Mouse (Mus musculus): ENCODE data around the gene Rhox7b. TPM values are rescaled to one million over a fixed set of nuclear protein-coding genes. Genes with fewer than 3 reads are reported as not detected.
"Not testable (repeated sequence)": the region's sequence is repeated elsewhere in the genome, so short reads cannot be mapped to it uniquely, and the experiment has no call there.

The Rhox7b gene
- not detected for total RNA-seq (2021)
- long read RNA-seq, experiment 1, result 0 reads
- long read RNA-seq, experiment 2, result 0 reads

DNA sequence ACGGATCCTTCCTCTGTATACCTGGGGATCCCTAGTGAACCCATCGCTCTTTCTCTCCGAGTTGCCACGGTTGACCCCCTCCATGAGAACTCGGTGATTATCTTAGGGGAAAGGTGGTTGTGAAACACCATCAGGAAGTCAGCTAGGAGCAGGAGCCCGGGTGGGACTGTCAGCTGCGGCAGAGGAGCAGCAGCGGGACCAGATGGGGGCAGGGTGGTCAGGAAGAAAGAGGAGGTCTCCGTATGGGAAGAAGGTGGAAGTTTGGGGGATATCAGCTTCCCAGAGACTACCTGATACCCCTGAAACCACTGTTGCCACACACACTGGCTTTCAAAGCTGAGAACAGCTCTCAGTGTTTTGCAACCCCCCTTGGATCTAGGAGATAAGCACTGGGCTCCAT lies at the start of gene Rhox7b:
TSS of gene Rhox7b (minus strand) at position 101 of the 400 bp plus-strand sequence.
- DNase-seq; intact Hi-C loops (cut with DNase I): not testable (repeated sequence)

DNA sequence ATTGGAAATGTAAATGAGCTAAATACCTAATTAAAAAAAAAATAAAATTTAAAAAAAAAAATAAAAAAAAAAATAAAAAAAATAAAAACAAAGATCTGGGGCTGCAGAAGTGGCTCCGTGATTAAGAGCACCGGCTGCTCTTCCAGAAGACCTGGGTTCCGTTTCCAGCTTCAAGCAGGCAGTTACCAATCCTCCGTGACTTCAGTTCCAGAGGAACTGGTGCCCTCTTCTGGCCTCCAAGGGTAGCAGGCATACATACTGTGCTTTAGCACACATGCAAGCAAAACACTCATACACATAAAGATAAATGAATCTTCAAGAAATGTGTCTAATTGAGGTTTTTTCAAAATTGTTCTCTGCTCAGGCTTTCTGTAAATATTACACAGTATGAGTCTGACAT lies 19.3 kb upstream of the Rhox7b start:
- peak in 1 of 2 experiments; percentile 3 for DNase-seq
- intact Hi-C loops (cut with DNase I), result no loop called here

DNA sequence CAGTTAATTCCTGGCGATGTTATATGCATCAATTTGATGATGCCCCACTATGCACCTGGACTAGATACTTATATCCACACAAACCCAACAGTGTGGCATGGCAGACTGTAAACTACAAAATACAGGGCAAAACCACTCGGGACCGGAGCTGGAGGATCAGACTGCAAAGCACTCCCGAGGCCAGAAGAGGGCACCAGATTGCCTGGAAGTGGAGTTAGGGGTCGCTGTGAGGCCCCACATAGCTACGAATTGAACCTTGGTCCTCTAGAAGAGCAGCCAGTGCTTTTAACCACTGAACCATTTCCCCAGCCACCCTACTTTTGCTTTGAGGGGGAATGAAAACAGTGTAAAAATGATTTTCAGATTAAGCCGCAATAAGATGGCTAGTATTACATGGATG lies 11.5 kb upstream of the Rhox7b start:
- no peak for DNase-seq

DNA sequence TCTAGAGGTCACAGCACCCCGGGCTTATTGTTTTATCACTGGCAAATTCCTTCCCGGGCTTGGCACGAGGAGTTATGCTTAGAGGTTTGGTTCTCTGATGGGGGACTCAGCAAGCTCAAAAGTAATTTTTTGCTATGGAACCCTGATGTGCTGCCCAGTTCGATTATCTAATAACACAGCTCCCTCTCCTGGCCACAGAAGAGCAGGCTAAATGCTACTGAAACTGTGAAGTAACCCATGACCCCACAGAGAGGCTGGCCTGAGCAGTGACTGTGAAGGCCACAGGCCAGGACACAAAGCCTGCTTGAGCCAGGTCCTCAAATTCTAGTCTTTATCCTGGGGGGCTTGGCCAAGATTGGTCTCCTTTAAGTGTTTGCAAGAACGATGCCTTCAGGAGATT lies 6.7 kb upstream of the Rhox7b start:
- DNase-seq, result peak in 1 of 2 experiments; percentile 5
- intact Hi-C loops (cut with DNase I), result no loop called here

More for the DNA sequence above, 11.5 kb upstream of the Rhox7b start:
- intact Hi-C loops (cut with DNase I), result no loop called here

DNA sequence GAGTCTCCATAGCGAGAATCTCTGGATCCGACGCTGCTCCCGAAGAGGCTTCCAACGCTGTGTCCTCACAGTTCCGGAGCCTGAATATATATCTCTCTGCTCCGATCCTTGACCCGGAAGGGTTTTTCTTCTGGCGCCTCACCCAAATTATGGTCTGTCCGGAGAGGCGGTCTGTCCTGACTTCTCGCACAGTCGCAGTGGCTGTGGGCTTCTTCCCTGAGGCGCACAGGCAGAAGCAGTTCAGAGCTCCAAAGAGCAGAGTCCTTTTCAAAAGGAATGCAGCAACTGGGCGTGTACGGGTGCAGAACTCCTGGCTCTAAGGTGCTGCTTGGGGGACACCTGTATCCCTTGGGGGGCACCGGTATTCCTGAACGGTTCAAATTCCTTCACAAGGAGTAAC lies 4.6 kb upstream of the Rhox7b start, which contains the start of gene Rhox9:
TSS of gene Rhox9 (minus strand) at position 101 of the 400 bp plus-strand sequence.
- DNase-seq; intact Hi-C loops (cut with DNase I): not testable (repeated sequence)

DNA sequence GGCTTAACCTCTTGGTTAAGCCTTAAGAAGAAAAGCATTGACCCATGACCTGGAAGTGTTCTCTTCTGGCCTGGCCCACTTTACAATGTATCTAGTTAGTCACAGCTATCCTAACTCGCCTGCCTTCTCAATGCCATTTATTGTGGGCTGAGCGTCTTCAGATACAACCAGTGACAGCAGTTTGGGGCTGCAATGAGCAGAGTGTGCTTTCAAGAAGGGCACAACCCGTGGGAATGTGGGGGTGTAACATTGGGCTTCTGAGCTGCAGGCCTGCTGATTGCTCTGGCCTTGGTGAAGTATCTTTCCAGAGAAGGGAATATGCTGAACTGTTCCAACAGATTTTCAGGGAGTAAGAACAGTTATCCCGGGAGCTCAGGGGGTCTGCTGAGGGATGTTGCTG lies 18.2 kb downstream of the Rhox7b start, which contains the start of gene Rhox8:
TSS of gene Rhox8 (minus strand) at position 101 of the 400 bp plus-strand sequence.
- no peak for DNase-seq
- intact Hi-C loops (cut with DNase I), result no loop called here

DNA sequence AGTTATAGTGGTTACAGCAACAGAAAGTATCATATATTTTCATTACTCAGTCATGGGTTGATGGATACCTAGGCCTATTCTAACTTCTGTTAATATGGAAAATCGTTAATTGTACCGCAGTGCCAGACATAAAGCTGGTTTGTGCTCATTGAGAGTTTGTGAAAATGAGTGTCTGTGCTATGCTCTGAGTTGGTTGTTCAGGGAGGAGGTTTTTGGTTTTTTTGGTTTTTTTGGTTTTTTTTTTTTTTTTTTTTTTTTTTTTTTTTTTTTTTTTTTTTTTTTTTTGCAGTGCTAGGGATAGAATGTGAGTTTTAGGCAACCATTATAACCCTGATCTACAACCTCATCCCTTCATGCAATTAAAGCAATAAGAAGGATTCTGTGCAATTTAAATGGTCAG lies 25.4 kb downstream of the Rhox7b start:
- no peak for DNase-seq
- intact Hi-C loops (cut with DNase I), result no loop called here

Other genes starting within 250 kb of the Rhox7b start
- not detected for gene Rhox4g, start 245.9 kb downstream of the Rhox7b start, total RNA-seq (2021)
- not detected for gene Rhox3h, start 228.5 kb downstream of the Rhox7b start, total RNA-seq (2021)
- gene Rhox2h, start 224.0 kb downstream of the Rhox7b start, total RNA-seq (2021), result not detected
- gene Rhox5, start 92.4 kb downstream of the Rhox7b start, total RNA-seq (2021), result 1 to 10 TPM; 1.7 to 3.7 TPM
- not detected for gene Rhox6, start 70.3 kb downstream of the Rhox7b start, total RNA-seq (2021)
- not detected for gene Rhox7a, start 65.5 kb downstream of the Rhox7b start, total RNA-seq (2021)
- not detected for gene Rhox8, start 18.3 kb downstream of the Rhox7b start, total RNA-seq (2021)
- gene Rhox9, start 4.5 kb upstream of the Rhox7b start, total RNA-seq (2021), result not detected
- not detected for gene Btg1-ps1, start 121.6 kb upstream of the Rhox7b start, total RNA-seq (2021)
- not detected for gene Btg1-ps2, start 145.9 kb upstream of the Rhox7b start, total RNA-seq (2021)
- not detected for gene Rhox10, start 169.2 kb upstream of the Rhox7b start, total RNA-seq (2021)
- gene Rhox11, start 187.9 kb upstream of the Rhox7b start, total RNA-seq (2021), result not detected
- not detected for gene Rhox12, start 213.7 kb upstream of the Rhox7b start, total RNA-seq (2021)
- gene Rhox13, start 224.0 kb upstream of the Rhox7b start, total RNA-seq (2021), result not detected